ENCODE assay signal across 19 mouse cellular contexts in genomic region chr2:73057589-73057988, GRCm38 (mm10).
"Had no signal": no experiment of that assay in that cellular context is flagged by ENCODE, and none has a peak within 500 bp of the region (broad histone marks: within the 10 kb centered on the region; RNA-seq: fewer than 3 reads in every experiment).

No protein-coding gene starts in this region.

- H3K4me1 ChIP-seq: midbrain, embryonic 13.5 days; neural tube, embryonic 12.5 days; neural tube, embryonic 15.5 days had no signal

- H3K4me2 ChIP-seq: limb, embryonic 13.5 days; midbrain, embryonic 13.5 days; neural tube, embryonic 12.5 days; neural tube, embryonic 15.5 days had no signal

- H3K36me3 ChIP-seq: limb, embryonic 10.5 days; limb, embryonic 13.5 days; midbrain, embryonic 10.5 days; midbrain, embryonic 13.5 days; neural tube, embryonic 12.5 days; neural tube, embryonic 15.5 days had no signal

- ATAC-seq: midbrain, embryonic 13.5 days; midbrain, embryonic 16.5 days had no signal

- H3K4me3 ChIP-seq: limb, embryonic 10.5 days; limb, embryonic 13.5 days; midbrain, embryonic 10.5 days; midbrain, embryonic 13.5 days; myocyte; neural tube, embryonic 12.5 days; neural tube, embryonic 15.5 days had no signal

- H3K27me3 ChIP-seq: limb, embryonic 13.5 days; midbrain, embryonic 13.5 days; neural tube, embryonic 12.5 days; neural tube, embryonic 15.5 days had no signal

- H3K27ac ChIP-seq: limb, embryonic 10.5 days; limb, embryonic 13.5 days; midbrain, embryonic 10.5 days; midbrain, embryonic 13.5 days; neural tube, embryonic 12.5 days; neural tube, embryonic 15.5 days had no signal

- H3K9ac ChIP-seq: limb, embryonic 13.5 days; midbrain, embryonic 13.5 days; neural tube, embryonic 12.5 days; neural tube, embryonic 15.5 days had no signal

- DNase-seq: kidney, adult 18-20 months; kidney, adult 9 months; kidney, postnatal 14 days; kidney, postnatal 4 days; lung, adult 2 months; lung, postnatal 14 days; lung, postnatal 4 days; right cerebral cortex, adult 18-20 months; right cerebral cortex, postnatal 25 days; thymus, adult 18-20 months; thymus, postnatal 4 days had no signal

- H3K9me3 ChIP-seq: limb, embryonic 10.5 days; midbrain, embryonic 10.5 days; neural tube, embryonic 12.5 days; neural tube, embryonic 15.5 days had no signal
